Mouse (Mus musculus): ENCODE results near the gene Cd1d1. TPM values are rescaled to one million over a fixed set of nuclear protein-coding genes. Genes with fewer than 3 reads are reported as not detected.

Cd1d1 gene
- polyA plus RNA-seq, 1 experiment, result 2.3 TPM

DNA sequence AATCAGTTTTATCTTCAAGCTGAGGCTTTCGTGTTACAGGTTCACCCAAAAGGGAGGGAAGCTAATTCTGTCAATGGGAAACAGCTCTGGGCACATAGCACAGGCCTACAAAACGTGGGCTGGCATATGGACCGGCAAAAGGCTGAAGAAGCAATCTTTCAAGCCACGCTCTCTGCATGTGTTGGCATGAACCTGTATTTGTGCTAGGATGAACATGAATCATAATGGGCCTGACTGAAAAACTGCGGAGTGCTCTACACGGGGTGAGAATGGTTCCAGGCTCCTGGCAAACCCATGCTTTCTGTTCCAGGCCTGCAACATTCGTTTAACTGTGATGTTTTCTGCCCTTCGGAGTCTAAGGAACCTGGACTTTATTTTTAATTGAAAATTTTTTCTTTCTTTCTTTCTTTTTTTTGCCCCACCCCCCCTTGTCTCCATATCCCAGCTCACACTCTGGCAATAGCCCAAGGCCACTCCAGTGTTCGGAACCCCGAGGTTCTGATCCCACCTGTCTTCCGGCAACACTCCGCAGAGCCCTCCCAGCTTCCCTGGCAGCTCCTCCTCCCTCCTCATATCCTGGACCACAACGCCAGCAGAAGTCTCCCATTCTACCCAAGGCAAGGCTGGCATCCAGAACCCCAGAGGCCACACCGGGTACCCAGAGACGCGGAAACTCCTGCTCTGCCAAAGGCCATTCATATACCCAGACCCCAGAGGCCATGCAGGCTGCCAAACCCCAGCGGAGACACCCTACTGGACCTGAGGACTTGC, 36.4 kb downstream of the Cd1d1 start:
- no peak overlapping the region for H3K27ac ChIP-seq (ENCODE audit: insufficient read depth, low read depth, low read length)
- H3K27me3 ChIP-seq (ENCODE audit: control insufficient read depth, insufficient read depth, low read length), result no peaks in the 10 kb centered on the region
- no peaks in the 10 kb centered on the region for H3K36me3 ChIP-seq (ENCODE audit: control insufficient read depth, insufficient read depth, low read length)
- 84% methylated on average over 17 of the region's 17 CpGs for WGBS
- no peak for TF ChIP-seq CTCF (IDR thresholded peaks at IDR 0.05; ENCODE audit: extremely low read depth, insufficient read length, insufficient replicate concordance, low read depth, low read length)
- TF ChIP-seq POLR2A (IDR thresholded peaks at IDR 0.05; ENCODE audit: low read depth, low read length), result no peak
- no peak overlapping the region for H3K4me3 ChIP-seq (ENCODE audit: low read depth, low read length)
- H3K4me1 ChIP-seq (ENCODE audit: control insufficient read depth, insufficient read depth, insufficient read length, low read length), result no peaks in the 10 kb centered on the region

DNA sequence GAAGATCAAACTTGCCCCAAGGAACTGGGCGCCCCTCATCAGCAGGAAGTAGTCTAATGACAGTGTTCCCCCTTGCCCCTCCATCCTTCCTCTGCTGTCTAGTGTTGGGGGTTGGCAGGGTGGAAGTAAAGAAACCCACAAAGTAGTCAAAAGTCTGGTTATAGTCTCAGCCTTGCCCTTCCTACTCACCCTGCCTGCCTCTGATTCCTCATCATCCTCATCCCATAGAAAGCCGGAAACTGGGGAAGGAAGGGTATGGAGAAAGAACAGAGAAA, 37.9 kb downstream of the Cd1d1 start:
- 82% methylated on average over 2 of the region's 2 CpGs for WGBS

DNA sequence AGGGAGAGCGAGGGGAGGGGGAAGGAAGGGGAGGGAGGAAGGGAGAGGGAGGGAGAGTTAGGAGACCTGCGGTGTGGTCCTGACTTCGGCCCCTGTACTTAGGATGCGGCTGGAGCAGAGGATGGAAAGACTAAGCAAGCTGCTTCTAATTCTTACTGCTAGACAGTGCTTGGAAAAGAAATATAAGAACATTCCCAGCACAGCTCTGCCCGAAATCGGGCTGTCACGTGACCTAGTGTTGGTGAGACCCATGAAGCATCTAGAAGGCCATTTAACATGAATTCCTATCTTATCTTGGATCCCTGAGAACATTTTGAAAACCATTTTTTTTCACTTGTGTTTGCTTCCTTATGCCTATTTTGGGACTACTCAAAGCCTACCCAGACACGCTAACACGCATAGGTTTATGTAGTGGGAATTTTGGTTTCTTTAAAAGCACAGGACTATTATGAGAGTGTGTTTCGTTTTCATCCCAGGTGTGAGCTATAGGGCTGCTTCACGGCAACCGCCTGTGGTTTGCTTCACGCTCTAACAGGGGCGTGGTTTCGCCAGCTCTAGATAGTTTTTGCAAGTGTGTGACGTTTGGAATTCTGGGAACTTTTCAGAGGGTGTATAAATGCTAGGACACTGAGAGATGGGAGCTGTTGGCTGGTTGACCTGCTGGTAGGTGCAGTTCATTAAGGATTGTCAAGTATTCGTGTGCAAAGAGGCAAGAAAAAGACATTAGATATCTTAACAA, 38.4 kb downstream of the Cd1d1 start:
- WGBS, result 73% methylated on average over 17 of the region's 17 CpGs
- Histone ChIP-seq H3K4me3 (ENCODE audit: low read depth, low read length) (no peak overlapping the region), H3K27me3 (ENCODE audit: control insufficient read depth, insufficient read depth, low read length) (no peaks in the 10 kb centered on the region), H3K36me3 (ENCODE audit: control insufficient read depth, insufficient read depth, low read length) (no peaks in the 10 kb centered on the region), H3K27ac (ENCODE audit: insufficient read depth, low read depth, low read length) (no peak overlapping the region), H3K4me1 (ENCODE audit: control insufficient read depth, insufficient read depth, insufficient read length, low read length) (no peaks in the 10 kb centered on the region)
- TF ChIP-seq POLR2A (IDR thresholded peaks at IDR 0.05; ENCODE audit: low read depth, low read length) (no peak), CTCF (IDR thresholded peaks at IDR 0.05; ENCODE audit: extremely low read depth, insufficient read length, insufficient replicate concordance, low read depth, low read length) (no peak)

More for the DNA sequence above, 37.9 kb downstream of the Cd1d1 start:
- Histone ChIP-seq H3K4me1 (ENCODE audit: control insufficient read depth, insufficient read depth, insufficient read length, low read length) (no peaks in the 10 kb centered on the region), H3K27me3 (ENCODE audit: control insufficient read depth, insufficient read depth, low read length) (no peaks in the 10 kb centered on the region), H3K36me3 (ENCODE audit: control insufficient read depth, insufficient read depth, low read length) (no peaks in the 10 kb centered on the region), H3K27ac (ENCODE audit: insufficient read depth, low read depth, low read length) (no peak overlapping the region), H3K4me3 (ENCODE audit: low read depth, low read length) (no peak overlapping the region)
- TF ChIP-seq POLR2A (IDR thresholded peaks at IDR 0.05; ENCODE audit: low read depth, low read length) (no peak), CTCF (IDR thresholded peaks at IDR 0.05; ENCODE audit: extremely low read depth, insufficient read length, insufficient replicate concordance, low read depth, low read length) (no peak)

DNA sequence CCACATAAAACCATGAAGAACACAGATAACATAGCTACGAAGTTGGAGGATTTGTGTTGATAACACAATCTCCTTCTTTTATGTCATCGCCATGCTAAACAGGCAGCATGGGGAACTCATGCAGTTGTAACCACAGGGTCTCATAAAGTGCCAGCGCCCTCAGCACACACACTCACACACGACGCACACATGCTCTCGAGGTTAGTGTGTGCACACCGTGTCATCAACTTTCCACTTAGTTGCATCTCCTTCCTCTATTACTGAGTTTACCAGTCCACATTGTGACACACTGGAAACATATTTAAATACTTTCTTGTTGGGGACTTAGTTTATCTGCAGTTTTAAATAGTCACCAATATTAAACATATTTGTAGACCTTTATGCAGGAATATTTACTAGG, 40.2 kb downstream of the Cd1d1 start:
- Histone ChIP-seq H3K4me1 (ENCODE audit: control insufficient read depth, insufficient read depth, insufficient read length, low read length) (no peaks in the 10 kb centered on the region), H3K27ac (ENCODE audit: insufficient read depth, low read depth, low read length) (no peak overlapping the region), H3K4me3 (ENCODE audit: low read depth, low read length) (no peak overlapping the region), H3K27me3 (ENCODE audit: control insufficient read depth, insufficient read depth, low read length) (no peaks in the 10 kb centered on the region), H3K36me3 (ENCODE audit: control insufficient read depth, insufficient read depth, low read length) (no peaks in the 10 kb centered on the region)
- TF ChIP-seq POLR2A (IDR thresholded peaks at IDR 0.05; ENCODE audit: low read depth, low read length), result no peak
- WGBS, result 72% methylated on average over 7 of the region's 7 CpGs

DNA sequence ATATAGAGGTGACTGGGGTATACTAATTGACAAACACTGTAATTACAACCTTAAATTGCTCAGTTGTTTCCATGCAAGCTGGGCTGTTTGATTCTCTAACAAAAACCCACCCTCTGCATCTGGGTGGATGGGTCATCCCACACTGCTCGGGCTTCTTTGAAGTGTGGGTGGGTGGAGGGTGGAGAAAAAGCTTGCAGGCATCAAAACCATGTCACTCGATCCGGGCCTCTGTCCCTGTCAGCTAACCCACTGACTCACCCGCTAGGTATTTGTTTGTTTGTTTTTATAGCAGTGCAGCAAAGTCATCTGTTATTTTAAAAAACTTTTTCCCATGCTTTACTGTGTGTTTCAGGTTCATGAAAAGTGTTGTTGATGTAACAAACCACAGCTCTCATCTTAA, 43.9 kb downstream of the Cd1d1 start:
- H3K4me3 ChIP-seq (ENCODE audit: low read depth, low read length), result no peak overlapping the region
- no peaks in the 10 kb centered on the region for H3K27me3 ChIP-seq (ENCODE audit: control insufficient read depth, insufficient read depth, low read length)
- H3K27ac ChIP-seq (ENCODE audit: insufficient read depth, low read depth, low read length), result no peak overlapping the region
- H3K36me3 ChIP-seq (ENCODE audit: control insufficient read depth, insufficient read depth, low read length), result no peaks in the 10 kb centered on the region
- WGBS, result 31% methylated on average over 4 of the region's 4 CpGs
- no peaks in the 10 kb centered on the region for H3K4me1 ChIP-seq (ENCODE audit: control insufficient read depth, insufficient read depth, insufficient read length, low read length)
- TF ChIP-seq POLR2A (IDR thresholded peaks at IDR 0.05; ENCODE audit: low read depth, low read length), result no peak
- TF ChIP-seq CTCF (IDR thresholded peaks at IDR 0.05; ENCODE audit: extremely low read depth, insufficient read length, insufficient replicate concordance, low read depth, low read length), result no peak

DNA sequence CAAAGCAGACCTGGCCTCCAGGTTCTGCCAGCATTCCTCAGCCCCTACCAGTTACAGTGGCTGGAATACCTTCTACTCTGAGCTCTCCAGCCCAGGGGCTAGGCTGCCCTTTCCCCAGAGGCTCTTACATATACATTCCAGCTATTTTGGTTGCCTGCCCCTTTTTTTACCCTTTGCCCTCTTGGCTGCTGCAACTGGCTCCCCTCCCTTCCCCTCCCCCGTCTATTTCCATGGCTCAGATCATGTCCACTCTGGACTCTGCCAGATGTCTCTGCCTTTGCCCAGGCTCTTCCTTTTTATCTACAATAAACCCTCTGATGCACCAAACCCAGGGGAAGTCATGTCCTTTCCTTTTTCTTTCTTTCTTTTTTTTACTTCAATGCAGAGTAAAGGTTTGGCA, 44.7 kb downstream of the Cd1d1 start:
- no peaks in the 10 kb centered on the region for H3K27me3 ChIP-seq (ENCODE audit: control insufficient read depth, insufficient read depth, low read length)
- 55% methylated on average over 1 of the region's 1 CpGs for WGBS
- H3K36me3 ChIP-seq (ENCODE audit: control insufficient read depth, insufficient read depth, low read length), result no peaks in the 10 kb centered on the region
- H3K4me1 ChIP-seq (ENCODE audit: control insufficient read depth, insufficient read depth, insufficient read length, low read length), result no peaks in the 10 kb centered on the region
- TF ChIP-seq POLR2A (IDR thresholded peaks at IDR 0.05; ENCODE audit: low read depth, low read length) (no peak), CTCF (IDR thresholded peaks at IDR 0.05; ENCODE audit: extremely low read depth, insufficient read length, insufficient replicate concordance, low read depth, low read length) (no peak)
- H3K4me3 ChIP-seq (ENCODE audit: low read depth, low read length), result no peak overlapping the region
- H3K27ac ChIP-seq (ENCODE audit: insufficient read depth, low read depth, low read length), result no peak overlapping the region

DNA sequence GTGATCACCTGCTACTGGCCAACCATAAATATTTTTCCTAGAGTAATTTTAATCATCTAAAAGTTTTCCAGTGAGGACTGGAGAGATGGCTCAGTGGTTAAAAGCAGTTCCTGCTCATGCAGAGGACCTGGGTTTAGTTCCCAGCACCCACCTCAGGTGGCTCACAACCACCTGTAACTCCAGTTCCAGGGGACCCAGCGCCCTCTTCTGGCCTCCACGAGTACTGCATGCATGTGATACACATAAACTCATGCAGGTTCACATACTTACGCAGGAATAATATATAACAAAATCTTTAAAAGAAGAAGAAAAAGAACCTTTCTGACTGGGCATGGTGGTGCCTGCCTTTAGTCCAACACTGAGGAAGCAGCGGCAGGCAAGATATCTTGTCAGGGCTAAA, 45.4 kb downstream of the Cd1d1 start:
- 83% methylated on average over 4 of the region's 4 CpGs for WGBS
- peak; percentile 14; the same call in 1 of the 2 replicates for TF ChIP-seq CTCF (IDR thresholded peaks at IDR 0.05; ENCODE audit: extremely low read depth, insufficient read length, insufficient replicate concordance, low read depth, low read length)
- no peak for TF ChIP-seq POLR2A (IDR thresholded peaks at IDR 0.05; ENCODE audit: low read depth, low read length)
- Histone ChIP-seq H3K4me3 (ENCODE audit: low read depth, low read length) (no peak overlapping the region), H3K27me3 (ENCODE audit: control insufficient read depth, insufficient read depth, low read length) (no peaks in the 10 kb centered on the region), H3K27ac (ENCODE audit: insufficient read depth, low read depth, low read length) (no peak overlapping the region), H3K4me1 (ENCODE audit: control insufficient read depth, insufficient read depth, insufficient read length, low read length) (no peaks in the 10 kb centered on the region), H3K36me3 (ENCODE audit: control insufficient read depth, insufficient read depth, low read length) (no peaks in the 10 kb centered on the region)
